Mouse (Mus musculus): ENCODE measurements at regions not wholly inside any gene's neighbourhood (a gene's known extent, or its start where the extent isn't known, plus 50 kb on each side); places are given as distances from the start of the nearest gene placed in this dataset.
"Not testable (repeated sequence)": the region's sequence is repeated elsewhere in the genome, so short reads cannot be mapped to it uniquely, and the experiment has no call there.

- H3K9me3 ChIP-seq (ENCODE audit: control insufficient read depth, low read length): no peaks in the 10 kb centered on the region
- ATAC-seq (ENCODE audit: low read depth): no peak
- 81% methylated on average over 3 of the region's 3 CpGs for WGBS
These were observed 88.4 kb upstream of the Prkcq start for GRCm38 (mm10) chr2:11083536-11083935.

GRCm38 (mm10) chr2:11086996-11087395, 84.9 kb upstream of the Prkcq start:
- 36% methylated on average over 1 of the region's 1 CpGs for WGBS
- Histone ChIP-seq H3K9ac (ENCODE audit: low read depth, low read length) (no peak overlapping the region), H3K27ac (replicated peaks; ENCODE audit: low read depth, low read length) (no peak overlapping the region), H3K4me1 (ENCODE audit: control insufficient read depth, insufficient read depth, low read length) (no peaks in the 10 kb centered on the region), H3K9me3 (ENCODE audit: control insufficient read depth, low read length) (no peaks in the 10 kb centered on the region), H3K4me3 (ENCODE audit: low read depth, low read length) (no peak overlapping the region), H3K27me3 (replicated peaks; ENCODE audit: control insufficient read depth, insufficient read depth, low read length) (no peaks in the 10 kb centered on the region), H3K36me3 (ENCODE audit: control insufficient read depth, insufficient read depth, low read length) (no peaks in the 10 kb centered on the region), H3K4me2 (ENCODE audit: low read depth, low read length) (no peak overlapping the region)
- no peak for DNase-seq (ENCODE audit: low spot score)
- ATAC-seq (ENCODE audit: low read depth): no peak

More at GRCm38 (mm10) chr2:11083536-11083935, 88.4 kb upstream of the Prkcq start:
- peak; percentile 36 for DNase-seq (ENCODE audit: low spot score)
- no peaks in the 10 kb centered on the region for H3K36me3 ChIP-seq (ENCODE audit: control insufficient read depth, insufficient read depth, low read length)
- no peak overlapping the region for H3K4me2 ChIP-seq (ENCODE audit: low read depth, low read length)
- no peak overlapping the region for H3K4me3 ChIP-seq (ENCODE audit: low read depth, low read length)
- H3K27ac ChIP-seq (replicated peaks; ENCODE audit: low read depth, low read length): no peak overlapping the region
- H3K4me1 ChIP-seq (ENCODE audit: control insufficient read depth, insufficient read depth, low read length): no peaks in the 10 kb centered on the region
- H3K9ac ChIP-seq (ENCODE audit: low read depth, low read length): no peak overlapping the region
- H3K27me3 ChIP-seq (replicated peaks; ENCODE audit: control insufficient read depth, insufficient read depth, low read length): no peaks in the 10 kb centered on the region

- 0 out of 2 replicates have a peak, but pooled peaks have one; percentile 37 for ATAC-seq (ENCODE audit: low read depth)
- Histone ChIP-seq H3K4me2 (ENCODE audit: low read depth, low read length) (peak overlapping the region; percentile 52), H3K4me3 (ENCODE audit: low read depth, low read length) (peak overlapping the region; percentile 29), H3K9ac (ENCODE audit: low read depth, low read length) (peak overlapping the region; percentile 37; the same call in 1 of the 2 replicates)
- not testable (repeated sequence) for H3K36me3 ChIP-seq (ENCODE audit: control insufficient read depth, insufficient read depth, low read length); H3K4me1 ChIP-seq (ENCODE audit: control insufficient read depth, insufficient read depth, low read length); H3K27me3 ChIP-seq (replicated peaks; ENCODE audit: control insufficient read depth, insufficient read depth, low read length); H3K27ac ChIP-seq (replicated peaks; ENCODE audit: low read depth, low read length); H3K9me3 ChIP-seq (ENCODE audit: control insufficient read depth, low read length)
- peak; percentile 57 for DNase-seq (ENCODE audit: low spot score)
- WGBS: 42% methylated on average over 28 of the region's 34 CpGs
These were observed 71.9 kb upstream of the Prkcq start for GRCm38 (mm10) chr2:11099834-11100622.

- no peak overlapping the region for H3K27ac ChIP-seq (replicated peaks; ENCODE audit: low read depth, low read length)
- no peak overlapping the region for H3K4me2 ChIP-seq (ENCODE audit: low read depth, low read length)
- no peaks in the 10 kb centered on the region for H3K36me3 ChIP-seq (ENCODE audit: control insufficient read depth, insufficient read depth, low read length)
- 39% methylated on average over 8 of the region's 8 CpGs for WGBS
- DNase-seq (ENCODE audit: low spot score) (peak; percentile 64), ATAC-seq (ENCODE audit: low read depth) (no peak)
- H3K27me3 ChIP-seq (replicated peaks; ENCODE audit: control insufficient read depth, insufficient read depth, low read length): no peaks in the 10 kb centered on the region
- no peaks in the 10 kb centered on the region for H3K4me1 ChIP-seq (ENCODE audit: control insufficient read depth, insufficient read depth, low read length)
- no peaks in the 10 kb centered on the region for H3K9me3 ChIP-seq (ENCODE audit: control insufficient read depth, low read length)
- H3K9ac ChIP-seq (ENCODE audit: low read depth, low read length): no peak overlapping the region
- no peak overlapping the region for H3K4me3 ChIP-seq (ENCODE audit: low read depth, low read length)
These were observed 58.7 kb upstream of the Prkcq start for GRCm38 (mm10) chr2:11113191-11113590.

DNA sequence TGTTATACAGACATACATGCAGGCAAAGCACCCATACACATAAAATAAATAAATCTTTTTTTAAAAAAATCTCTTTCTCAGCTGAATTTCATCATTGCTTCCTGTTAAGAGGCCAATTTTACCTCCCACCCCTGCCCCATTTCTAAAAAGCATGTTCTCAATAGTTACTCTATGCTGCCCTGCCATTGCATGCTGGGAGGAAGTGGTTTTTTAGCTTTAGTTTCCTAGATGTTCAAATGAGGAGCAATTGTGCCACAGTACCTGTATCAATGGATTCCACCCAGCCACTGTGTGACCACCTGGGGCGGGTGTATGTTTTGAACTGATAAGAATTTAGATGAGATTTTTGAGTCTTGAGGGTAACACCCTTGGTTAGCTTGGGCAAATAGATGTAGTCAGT, 53.3 kb upstream of the Prkcq start:
- ATAC-seq (ENCODE audit: low read depth): no peak
- Histone ChIP-seq H3K27ac (replicated peaks; ENCODE audit: low read depth, low read length) (no peak overlapping the region), H3K4me1 (ENCODE audit: control insufficient read depth, insufficient read depth, low read length) (no peaks in the 10 kb centered on the region), H3K4me3 (ENCODE audit: low read depth, low read length) (no peak overlapping the region), H3K9ac (ENCODE audit: low read depth, low read length) (no peak overlapping the region), H3K36me3 (ENCODE audit: control insufficient read depth, insufficient read depth, low read length) (no peaks in the 10 kb centered on the region), H3K9me3 (ENCODE audit: control insufficient read depth, low read length) (no peaks in the 10 kb centered on the region), H3K27me3 (replicated peaks; ENCODE audit: control insufficient read depth, insufficient read depth, low read length) (no peaks in the 10 kb centered on the region), H3K4me2 (ENCODE audit: low read depth, low read length) (no peak overlapping the region)
- WGBS: 90% methylated on average over 1 of the region's 1 CpGs
- no peak for DNase-seq (ENCODE audit: low spot score)

DNA sequence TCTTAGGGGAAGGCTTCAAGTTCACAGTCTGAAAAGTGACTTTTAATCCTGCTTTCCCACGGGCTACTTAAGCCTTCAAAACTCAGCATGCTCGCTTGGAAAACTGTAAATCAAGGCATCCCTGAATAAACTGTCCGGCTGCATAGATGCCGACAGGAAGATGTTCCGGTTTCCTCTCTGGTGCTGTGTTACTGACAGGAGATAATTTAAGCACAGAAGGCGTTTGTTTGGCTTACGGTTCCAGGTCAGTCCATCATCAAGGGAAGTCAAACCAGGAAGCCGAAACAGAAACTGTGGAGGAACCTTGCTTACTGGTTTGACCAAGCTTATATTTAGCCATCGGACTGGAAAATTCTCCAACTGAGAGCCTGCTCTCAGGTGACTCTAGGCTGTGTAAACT, 52.6 kb upstream of the Prkcq start:
- no peak overlapping the region for H3K9ac ChIP-seq (ENCODE audit: low read depth, low read length)
- no peaks in the 10 kb centered on the region for H3K27me3 ChIP-seq (replicated peaks; ENCODE audit: control insufficient read depth, insufficient read depth, low read length)
- WGBS: 56% methylated on average over 9 of the region's 9 CpGs
- H3K36me3 ChIP-seq (ENCODE audit: control insufficient read depth, insufficient read depth, low read length): no peaks in the 10 kb centered on the region
- no peaks in the 10 kb centered on the region for H3K4me1 ChIP-seq (ENCODE audit: control insufficient read depth, insufficient read depth, low read length)
- no peak overlapping the region for H3K4me3 ChIP-seq (ENCODE audit: low read depth, low read length)
- no peaks in the 10 kb centered on the region for H3K9me3 ChIP-seq (ENCODE audit: control insufficient read depth, low read length)
- H3K27ac ChIP-seq (replicated peaks; ENCODE audit: low read depth, low read length): no peak overlapping the region
- DNase-seq (ENCODE audit: low spot score) (no peak), ATAC-seq (ENCODE audit: low read depth) (no peak)
- no peak overlapping the region for H3K4me2 ChIP-seq (ENCODE audit: low read depth, low read length)

All from embryonic facial prominence, embryonic 14.5 days (tissue).